Mouse (Mus musculus) heart, embryonic 12.5 days (tissue): Measurements from ENCODE around the gene Pagr1b. TPM values are rescaled to one million over a fixed set of nuclear protein-coding genes. Genes with fewer than 3 reads are reported as not detected.

Experiments used
- ATAC-seq: fragments of 200-750 bp; cut with Nextera tagmentation; 2 replicates; pipeline ENCODE4 v1.8.0; 2017; ENCODE audit warnings: moderate TSS enrichment, moderate library complexity; ENCODE audit not compliant: insufficient number of reproducible peaks, low FRiP score
- H3K27ac ChIP-seq: fragments of 300-500 bp; sonication (generic); 2 replicates; pipeline ENCODE4 v1.5.1; 2016; ENCODE audit warnings: mild to moderate bottlenecking, moderate library complexity; ENCODE audit not compliant: poor library complexity, severe bottlenecking
- H3K27me3 ChIP-seq: fragments of 300-500 bp; sonication (generic); replicated peaks from 2 replicates; pipeline ENCODE4 v1.6.1; 2016; ENCODE audit warnings: mild to moderate bottlenecking, moderate library complexity
- H3K36me3 ChIP-seq: fragments of 300-500 bp; sonication (generic); 2 replicates; pipeline ENCODE4 v1.6.1; 2016; ENCODE audit warnings: mild to moderate bottlenecking, moderate library complexity
- H3K4me1 ChIP-seq: fragments of 300-500 bp; sonication (generic); replicated peaks from 2 replicates; pipeline ENCODE4 v1.6.1; 2016; ENCODE audit warnings: mild to moderate bottlenecking
- H3K4me2 ChIP-seq: fragments of 300-500 bp; sonication (generic); 2 replicates; pipeline ENCODE4 v1.6.1; 2016; ENCODE audit warnings: mild to moderate bottlenecking, moderate library complexity
- H3K4me3 ChIP-seq: fragments of 300-500 bp; sonication (generic); 2 replicates; pipeline ENCODE4 v1.5.1; 2016; ENCODE audit warnings: mild to moderate bottlenecking
- H3K9ac ChIP-seq: fragments of 300-500 bp; sonication (generic); 2 replicates; pipeline ENCODE4 v1.6.1; 2016; ENCODE audit warnings: mild to moderate bottlenecking, moderate library complexity
- H3K9me3 ChIP-seq: fragments of 300-500 bp; sonication (generic); replicated peaks from 2 replicates; pipeline ENCODE4 v1.6.1; 2016; ENCODE audit warnings: mild to moderate bottlenecking, moderate library complexity
- WGBS: fragments of 180-500 bp; shearing (Covaris S2); methylation state at CpG from one replicate; pipeline ENCODE4 v1.1.7; 2016; 5-methylcytosine and 5-hydroxymethylcytosine counted together
- polyA plus RNA-seq: library from polyadenylated mRNA; unstranded; fragments of >200 nt; fragmentation: Nextera tagmentation; extraction: Ambion mirVana; gene quantifications from 2 replicates; pipeline ENCODE4 v1.2.1, GENCODE M21; 2016

Gene Pagr1b
- not detected in 2 replicates for polyA plus RNA-seq

DNA sequence TGATC lies at the start of gene Pagr1b:
TSS of gene Pagr1b (minus strand) at position 4 of the 5 bp plus-strand sequence.
- H3K9ac ChIP-seq: peak within 1 kb of the TSS; percentile 80
- ATAC-seq: no peak
- no peaks in the 10 kb centered on the region for H3K9me3 ChIP-seq
- peak within 1 kb of the TSS; percentile 89 for H3K4me2 ChIP-seq
- H3K36me3 ChIP-seq: peaks cover 30% of the 10 kb centered on the region
- H3K27me3 ChIP-seq: no peaks in the 10 kb centered on the region
- peak within 1 kb of the TSS; percentile 95 for H3K27ac ChIP-seq
- peak within 1 kb of the TSS; percentile 63 for H3K4me3 ChIP-seq
- H3K4me1 ChIP-seq: peaks cover 44% of the 10 kb centered on the region

DNA sequence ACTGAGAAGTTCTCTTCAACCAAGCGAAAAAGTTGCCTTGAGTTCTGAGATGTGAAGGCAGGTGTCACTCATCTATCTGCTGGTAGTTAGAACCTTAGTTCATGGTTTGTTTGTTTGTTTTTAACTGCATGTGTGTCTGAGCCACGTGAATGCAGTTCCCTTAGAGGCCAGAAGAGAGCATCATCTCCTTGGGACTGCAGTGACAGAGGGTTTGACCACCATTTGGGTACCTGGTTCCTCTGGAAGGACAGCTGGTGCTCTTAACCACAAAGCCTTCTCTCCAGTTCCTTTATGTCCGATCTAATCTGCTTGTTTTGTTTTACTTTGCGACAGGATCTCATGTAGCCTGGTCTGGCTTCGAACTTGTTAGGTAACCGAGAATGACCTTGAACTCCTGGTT lies 49.3 kb upstream of the Pagr1b start:
- Histone ChIP-seq H3K27me3 (no peaks in the 10 kb centered on the region), H3K27ac (no peak overlapping the region), H3K4me1 (no peaks in the 10 kb centered on the region), H3K9ac (no peak overlapping the region), H3K36me3 (no peaks in the 10 kb centered on the region), H3K9me3 (no peaks in the 10 kb centered on the region; the same call in 1 of the 2 replicates), H3K4me3 (no peak overlapping the region), H3K4me2 (no peak overlapping the region)
- no peak for ATAC-seq
- WGBS: 78% methylated on average over 6 of the region's 6 CpGs

DNA sequence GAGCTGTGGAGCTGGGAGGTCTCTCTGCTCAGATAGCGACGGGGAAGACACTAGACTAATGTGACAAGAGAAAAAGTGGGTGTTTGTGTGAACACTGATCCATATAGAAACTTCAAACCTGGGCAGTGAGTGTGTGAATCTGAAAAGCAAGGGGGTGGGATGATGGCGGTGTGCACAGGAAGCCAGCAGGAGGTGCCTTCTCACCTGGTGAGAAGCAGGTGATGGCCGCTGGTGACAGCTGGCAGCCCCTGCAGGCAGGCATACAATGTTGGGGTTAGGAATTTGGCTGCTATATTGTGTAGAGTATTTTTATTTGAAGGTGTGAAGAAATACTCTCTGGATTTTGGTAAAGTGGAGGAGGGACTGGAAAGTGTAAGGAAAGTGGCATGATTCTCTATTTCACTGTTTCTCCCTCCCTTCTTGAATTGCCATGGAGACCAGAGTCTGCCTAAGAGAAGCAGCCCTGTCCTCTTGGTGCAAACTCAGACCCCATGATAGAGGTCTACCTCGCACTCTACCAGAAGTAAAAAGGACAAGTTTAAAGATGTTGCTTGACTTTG lies 38.8 kb upstream of the Pagr1b start:
- ATAC-seq: no peak
- Histone ChIP-seq H3K9me3 (no peaks in the 10 kb centered on the region), H3K36me3 (no peaks in the 10 kb centered on the region), H3K4me2 (no peak overlapping the region), H3K4me3 (no peak overlapping the region), H3K27ac (no peak overlapping the region), H3K27me3 (0 out of 2 replicates have a peak, but pooled peaks cover 11% of the 10 kb centered on the region), H3K9ac (no peak overlapping the region), H3K4me1 (no peaks in the 10 kb centered on the region)
- 68% methylated on average over 5 of the region's 5 CpGs for WGBS

DNA sequence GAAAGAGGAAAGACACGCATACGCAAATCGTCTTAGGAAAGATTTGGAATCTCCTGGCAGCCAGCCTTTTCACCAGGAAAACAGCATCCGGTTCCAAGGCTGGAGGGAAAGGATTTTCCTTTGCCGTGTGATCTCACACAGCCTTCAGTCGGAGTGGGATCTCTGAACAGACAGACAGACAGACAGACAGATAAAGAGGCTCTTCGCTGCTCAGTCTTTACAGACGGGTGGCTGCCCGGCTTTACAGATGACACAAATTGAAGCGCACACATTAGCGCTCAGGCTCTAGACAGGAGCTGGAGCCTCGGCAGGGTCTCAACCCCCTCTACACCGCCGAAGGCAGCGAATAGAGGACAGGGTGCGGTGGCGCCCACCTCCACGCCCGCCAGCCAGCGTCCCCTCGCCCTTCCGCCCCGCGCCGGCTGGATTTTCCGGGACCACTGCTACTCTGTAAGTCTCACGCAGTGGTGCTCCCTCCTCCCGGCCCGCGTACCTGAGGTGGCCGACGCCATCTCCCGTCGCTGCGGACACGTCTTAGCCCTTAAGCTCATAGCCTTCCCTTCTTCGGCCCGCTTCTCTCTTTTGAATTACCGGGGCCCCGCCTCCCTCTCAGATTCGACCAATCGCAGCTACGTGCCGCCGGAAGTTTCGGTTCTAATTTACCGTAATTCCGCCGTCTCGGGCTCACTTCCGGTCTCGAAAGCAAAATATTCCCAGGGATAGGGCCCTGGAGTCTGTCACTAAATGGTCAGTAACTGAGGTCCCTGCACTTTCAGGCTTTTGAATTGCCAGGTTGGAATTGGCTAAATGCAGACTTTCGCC lies 25.8 kb upstream of the Pagr1b start, which contains the start of gene Kif22:
TSS of gene Kif22 (minus strand) at position 621 of the 822 bp plus-strand sequence.
- Histone ChIP-seq H3K4me1 (peaks cover 17% of the 10 kb centered on the region), H3K4me2 (peak within 1 kb of the TSS; percentile 79), H3K27ac (peak within 1 kb of the TSS; percentile 76), H3K4me3 (peak within 1 kb of the TSS; percentile 92), H3K9me3 (no peaks in the 10 kb centered on the region; the same call in 1 of the 2 replicates), H3K9ac (peak within 1 kb of the TSS; percentile 94), H3K36me3 (peaks cover 12% of the 10 kb centered on the region), H3K27me3 (no peaks in the 10 kb centered on the region)
- under 1% methylated on average over 52 of the region's 53 CpGs for WGBS
- ATAC-seq: peak; percentile 88

DNA sequence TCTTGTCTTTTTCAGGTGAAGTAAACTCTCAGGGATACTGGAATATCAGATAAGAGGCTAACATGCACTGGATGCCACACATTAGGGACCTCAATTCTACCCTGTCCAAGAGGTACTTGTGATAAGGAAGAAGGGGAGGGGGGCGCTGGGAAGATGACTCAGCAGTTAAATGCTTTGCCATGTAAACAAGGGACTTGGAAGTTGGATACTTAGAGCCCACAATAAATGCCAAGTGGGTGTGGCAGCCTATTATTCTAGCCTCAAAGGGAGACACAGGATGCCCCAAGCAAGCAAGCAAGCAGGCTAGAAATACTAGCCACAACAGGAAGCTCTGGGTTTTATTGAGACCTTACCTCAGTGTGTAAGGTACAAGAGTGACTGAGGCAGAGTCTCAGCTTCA lies 15.0 kb upstream of the Pagr1b start:
- H3K36me3 ChIP-seq: peaks cover 78% of the 10 kb centered on the region
- H3K9ac ChIP-seq: no peak overlapping the region
- no peak overlapping the region for H3K4me2 ChIP-seq
- no peaks in the 10 kb centered on the region for H3K9me3 ChIP-seq
- no peak overlapping the region for H3K4me3 ChIP-seq
- no peak for ATAC-seq
- WGBS: 77% methylated on average over 1 of the region's 1 CpGs
- peaks cover 9% of the 10 kb centered on the region for H3K4me1 ChIP-seq
- H3K27ac ChIP-seq: no peak overlapping the region
- no peaks in the 10 kb centered on the region for H3K27me3 ChIP-seq

DNA sequence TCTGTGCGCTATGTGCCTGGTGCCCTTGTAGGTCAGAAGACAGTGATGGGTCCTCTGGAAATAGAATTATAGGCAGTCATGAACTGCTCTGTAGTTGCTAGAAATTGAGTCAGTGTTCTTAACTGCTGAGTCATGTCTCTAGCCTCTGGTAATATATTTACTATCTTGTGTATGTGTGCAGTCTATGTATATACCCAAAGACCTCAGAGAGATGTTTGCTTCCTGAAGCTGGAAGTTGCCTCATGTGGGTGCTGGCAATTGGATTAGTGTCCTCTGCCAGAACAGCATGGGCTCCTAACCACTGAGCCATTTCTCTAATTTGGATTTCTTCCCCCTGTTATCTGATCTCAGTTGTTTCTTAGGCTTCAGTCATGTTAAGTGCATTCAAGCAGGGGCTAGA lies 13.9 kb upstream of the Pagr1b start:
- Histone ChIP-seq H3K27ac (no peak overlapping the region), H3K27me3 (no peaks in the 10 kb centered on the region), H3K4me3 (no peak overlapping the region), H3K36me3 (peaks cover 70% of the 10 kb centered on the region), H3K4me2 (no peak overlapping the region), H3K9ac (no peak overlapping the region), H3K9me3 (no peaks in the 10 kb centered on the region), H3K4me1 (peaks cover 9% of the 10 kb centered on the region)
- no peak for ATAC-seq
- 94% methylated on average over 1 of the region's 1 CpGs for WGBS

DNA sequence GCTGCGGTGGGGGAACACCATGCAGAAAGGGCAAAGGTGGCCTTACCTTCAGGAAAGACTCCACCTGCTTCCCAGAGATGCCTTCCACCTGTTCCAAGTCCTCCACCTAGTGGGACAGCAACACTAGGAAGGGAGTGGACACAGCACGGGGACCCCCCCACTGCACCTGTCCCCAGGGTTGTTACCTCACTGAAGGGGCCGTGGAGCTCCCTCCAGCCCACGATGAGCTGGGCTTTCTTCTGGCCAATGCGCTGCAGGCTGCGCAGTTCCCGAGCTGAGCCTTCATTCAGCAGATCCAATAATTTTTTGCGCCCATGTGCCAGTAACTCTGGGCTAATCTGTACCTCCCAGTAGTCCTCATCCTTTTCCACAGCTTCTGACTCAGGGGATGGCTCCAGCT lies 11.6 kb upstream of the Pagr1b start:
- Histone ChIP-seq H3K36me3 (peaks cover 73% of the 10 kb centered on the region), H3K4me1 (peaks cover 32% of the 10 kb centered on the region), H3K4me2 (peak overlapping the region; percentile 97), H3K27ac (peak overlapping the region; percentile 99), H3K9ac (peak overlapping the region; percentile 97), H3K4me3 (peak overlapping the region; percentile 94), H3K9me3 (no peaks in the 10 kb centered on the region), H3K27me3 (no peaks in the 10 kb centered on the region)
- 70% methylated on average over 8 of the region's 8 CpGs for WGBS
- no peak for ATAC-seq

DNA sequence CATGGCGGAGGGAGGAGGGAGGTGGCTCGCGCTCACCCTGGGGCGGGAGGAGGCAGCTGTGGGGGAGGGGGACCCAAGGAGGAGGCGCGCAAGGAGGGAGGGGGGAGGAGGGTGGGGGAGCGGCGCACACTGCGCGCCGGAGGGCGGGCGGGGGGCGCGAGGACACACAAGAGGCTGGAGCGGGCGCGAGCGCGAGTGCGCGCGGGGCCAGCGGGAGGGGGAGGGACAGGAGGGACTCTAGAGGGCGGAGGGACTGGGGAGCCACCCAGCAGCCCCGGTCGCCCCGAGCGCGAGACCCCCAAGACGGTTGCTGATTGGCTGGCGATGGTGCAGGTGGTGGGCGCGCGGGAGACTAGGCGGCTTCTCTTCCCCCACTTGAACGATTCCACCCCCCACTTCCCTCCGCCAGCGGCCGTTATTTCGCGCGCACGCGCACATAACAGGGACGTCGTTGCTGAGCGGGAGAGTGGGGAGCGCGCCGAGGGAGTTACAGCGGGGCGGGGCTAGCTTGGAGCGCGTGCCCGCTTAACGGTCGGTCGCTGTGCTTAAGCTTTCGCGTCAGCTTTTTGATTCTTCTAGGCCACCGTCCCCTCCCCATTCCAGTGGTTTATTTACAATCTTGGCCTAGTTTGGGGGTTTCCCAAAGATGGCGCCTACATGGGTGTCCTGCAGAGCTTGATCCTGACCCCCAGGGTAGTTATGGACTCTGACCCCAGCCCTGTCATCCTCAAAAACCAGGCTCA lies 10.9 kb upstream of the Pagr1b start, which contains the start of gene Maz:
TSS of gene Maz (minus strand) at position 54 of the 743 bp plus-strand sequence.
- peak; percentile 90 for ATAC-seq

DNA sequence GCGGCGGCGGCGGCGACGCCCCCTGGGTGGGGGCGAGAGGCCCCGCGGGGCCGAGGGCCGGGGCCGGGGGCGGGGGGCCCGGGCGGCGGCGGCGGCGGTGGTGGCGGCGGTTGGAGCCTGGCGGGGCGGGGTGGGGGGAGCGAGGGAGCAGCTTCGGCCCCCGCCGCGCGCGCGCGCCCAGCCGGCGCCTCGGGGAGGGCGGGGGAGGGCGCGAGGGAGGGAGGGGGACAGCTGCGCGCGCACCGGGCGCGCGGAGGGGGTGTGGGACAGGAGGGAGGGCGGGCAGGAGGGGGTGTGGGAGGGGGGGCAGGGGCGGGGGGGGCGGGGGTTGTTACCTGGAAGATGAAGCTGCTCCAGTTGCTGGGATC lies 10.3 kb upstream of the Pagr1b start:
- Histone ChIP-seq H3K4me2 (peak overlapping the region; percentile 97), H3K9ac (peak overlapping the region; percentile 97), H3K27ac (peak overlapping the region; percentile 99), H3K27me3 (no peaks in the 10 kb centered on the region), H3K36me3 (peaks cover 72% of the 10 kb centered on the region), H3K4me3 (peak overlapping the region; percentile 94), H3K4me1 (peaks cover 44% of the 10 kb centered on the region), H3K9me3 (no peaks in the 10 kb centered on the region)
- 0% methylated on average over 13 of the region's 48 CpGs for WGBS
- peak; percentile 38 for ATAC-seq

More for the DNA sequence above, 10.9 kb upstream of the Pagr1b start, which contains the start of gene Maz:
- H3K4me2 ChIP-seq: peak within 1 kb of the TSS; percentile 97
- no peaks in the 10 kb centered on the region for H3K9me3 ChIP-seq
- no peaks in the 10 kb centered on the region for H3K27me3 ChIP-seq
- H3K36me3 ChIP-seq: peaks cover 73% of the 10 kb centered on the region
- H3K9ac ChIP-seq: peak within 1 kb of the TSS; percentile 97
- WGBS: under 1% methylated on average over 45 of the region's 63 CpGs
- H3K4me1 ChIP-seq: peaks cover 39% of the 10 kb centered on the region
- peak within 1 kb of the TSS; percentile 99 for H3K27ac ChIP-seq
- H3K4me3 ChIP-seq: peak within 1 kb of the TSS; percentile 94

DNA sequence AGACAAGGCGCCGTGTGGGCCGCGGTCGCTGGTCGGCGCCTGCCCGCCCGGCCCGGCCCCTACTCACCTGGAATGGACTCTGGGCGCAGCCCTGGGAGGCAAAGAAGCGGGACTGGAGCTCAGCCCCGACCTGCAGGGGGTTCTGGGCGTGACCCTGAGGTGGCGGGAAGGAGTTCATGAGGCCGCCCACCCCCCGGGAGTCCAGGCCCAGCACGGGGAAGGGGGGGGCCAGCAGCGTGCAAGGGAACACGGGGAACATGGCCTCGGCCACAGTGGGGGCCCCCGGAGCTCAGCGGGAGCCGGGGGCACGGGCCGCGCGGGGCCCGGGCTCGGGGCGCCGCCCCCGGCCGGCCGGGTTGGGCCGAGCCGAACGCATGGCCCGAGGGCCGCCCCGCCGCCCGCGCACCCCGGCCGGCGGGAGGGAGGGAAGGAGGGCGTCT lies 9.9 kb upstream of the Pagr1b start:
- Histone ChIP-seq H3K9ac (peak overlapping the region; percentile 97), H3K27ac (peak overlapping the region; percentile 99), H3K9me3 (no peaks in the 10 kb centered on the region), H3K4me2 (peak overlapping the region; percentile 97), H3K4me3 (peak overlapping the region; percentile 94), H3K4me1 (peaks cover 49% of the 10 kb centered on the region), H3K36me3 (peaks cover 67% of the 10 kb centered on the region), H3K27me3 (no peaks in the 10 kb centered on the region)
- peak; percentile 37 for ATAC-seq
- whole genome bisulfite sequencing: under 1% methylated on average over 29 of the region's 48 CpGs

DNA sequence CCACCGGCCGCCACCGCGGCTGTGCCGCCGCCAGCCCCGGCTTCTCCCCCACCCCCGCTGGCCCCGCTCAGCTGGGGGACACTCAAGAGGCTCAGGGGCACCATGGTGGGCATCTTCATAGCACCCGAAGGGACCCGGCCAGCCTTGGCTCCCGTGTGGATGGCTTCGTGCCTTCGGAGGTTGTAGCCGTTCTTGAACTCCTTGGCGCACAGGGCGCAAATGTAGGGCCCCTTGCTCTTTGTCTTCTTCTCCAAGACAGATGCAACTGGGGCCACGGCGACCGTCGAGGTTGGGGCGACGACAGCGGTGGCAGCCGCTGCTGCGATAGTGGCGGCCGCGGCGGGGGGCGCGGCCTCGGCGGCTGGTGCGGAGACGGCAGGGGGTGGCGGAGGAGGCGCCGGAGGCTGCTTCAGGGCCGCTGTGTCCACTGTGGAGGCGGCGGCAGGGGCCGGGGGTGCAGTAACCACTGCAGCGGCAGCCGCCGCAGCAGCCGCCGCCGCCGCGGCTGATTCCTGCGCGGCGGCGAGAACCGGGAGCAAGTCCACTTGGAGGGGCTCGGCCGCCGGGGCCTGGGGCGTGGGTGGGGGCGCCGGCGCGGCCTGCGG lies 9.4 kb upstream of the Pagr1b start:
- no peaks in the 10 kb centered on the region for H3K27me3 ChIP-seq
- H3K4me1 ChIP-seq: peaks cover 52% of the 10 kb centered on the region
- no peak for ATAC-seq
- H3K36me3 ChIP-seq: peaks cover 62% of the 10 kb centered on the region
- H3K9me3 ChIP-seq: no peaks in the 10 kb centered on the region
- peak overlapping the region; percentile 97 for H3K4me2 ChIP-seq
- peak overlapping the region; percentile 99 for H3K27ac ChIP-seq
- peak overlapping the region; percentile 94 for H3K4me3 ChIP-seq
- under 1% methylated on average over 64 of the region's 65 CpGs for WGBS
- H3K9ac ChIP-seq: peak overlapping the region; percentile 97
